Comparison of ENCODE assay signal across 1 mouse cellular context in the genomic region with DNA sequence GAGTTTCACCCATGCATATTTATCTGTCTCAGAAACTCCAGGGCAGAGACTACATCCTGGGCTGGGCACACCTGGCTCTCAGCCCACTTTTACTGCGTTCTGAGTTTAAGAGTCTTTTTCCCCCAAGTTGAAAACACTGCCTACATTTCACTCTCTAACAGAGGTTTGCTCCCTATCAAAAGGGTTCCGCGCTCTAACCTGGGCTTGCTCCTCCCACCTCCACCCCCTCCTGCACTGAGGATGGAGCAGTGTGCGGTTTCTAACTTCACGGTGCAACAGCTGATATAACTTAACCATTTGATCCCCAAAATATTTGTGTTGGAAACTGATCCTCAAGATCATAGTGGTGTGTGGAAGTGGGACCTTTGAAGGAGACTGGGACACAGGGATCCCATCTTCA.
TF ChIP-seq lines count a peak whose summit lies in the region.

No protein-coding gene starts in this region.

TF ChIP-seq in MEL, 35 proteins besides CTCF, POLR2A, EP300 and RAD21 (continued from another document):
- TF ChIP-seq GATA1 (IDR thresholded peaks at IDR 0.05; ENCODE audit: low read depth, low read length) (peak; percentile 37; the same call in 1 of the 2 replicates), ETS1 (IDR thresholded peaks at IDR 0.05; ENCODE audit: low read depth, low read length) (peak; percentile 48; the same call in 1 of the 2 replicates)
